Mouse (Mus musculus) embryonic facial prominence, embryonic 14.5 days (tissue): ENCODE results near the gene Ttll1. TPM values are rescaled to one million over a fixed set of nuclear protein-coding genes. Genes with fewer than 3 reads are reported as not detected.

Source experiments
- ATAC-seq: fragments of 200-750 bp; cut with Nextera tagmentation; 2 replicates; pipeline ENCODE4 v1.8.0; 2017; ENCODE audit warnings: low read depth, moderate number of reproducible peaks, moderate TSS enrichment
- DNase-seq: peaks from one replicate; pipeline ENCODE4 v3.0.0-alpha.2; 2015; ENCODE audit warnings: low spot score
- H3K27ac ChIP-seq: fragments of 300-500 bp; sonication (generic); replicated peaks from 2 replicates; pipeline ENCODE4 v1.5.1; 2014; ENCODE audit warnings: low read depth, mild to moderate bottlenecking, low read length, moderate library complexity
- H3K27me3 ChIP-seq: fragments of 300-500 bp; sonication (generic); replicated peaks from 2 replicates; pipeline ENCODE4 v1.6.1; 2014; ENCODE audit warnings: low read length; ENCODE audit not compliant: control insufficient read depth, insufficient read depth
- H3K36me3 ChIP-seq: fragments of 300-500 bp; sonication (generic); 2 replicates; pipeline ENCODE4 v1.6.1; 2014; ENCODE audit warnings: low read length, mixed read lengths; ENCODE audit not compliant: control insufficient read depth, insufficient read depth
- H3K4me1 ChIP-seq: fragments of 300-500 bp; sonication (generic); 2 replicates; pipeline ENCODE4 v1.6.1; 2014; ENCODE audit warnings: antibody characterized with exemption, low read length; ENCODE audit not compliant: control insufficient read depth, insufficient read depth
- H3K4me2 ChIP-seq: fragments of 300-500 bp; sonication (generic); 2 replicates; pipeline ENCODE4 v1.6.1; 2014; ENCODE audit warnings: low read depth, mild to moderate bottlenecking, low read length, moderate library complexity, mixed read lengths
- H3K4me3 ChIP-seq: fragments of 300-500 bp; sonication (generic); 2 replicates; pipeline ENCODE4 v1.5.1; 2014; ENCODE audit warnings: low read depth, mild to moderate bottlenecking, low read length
- H3K9ac ChIP-seq: fragments of 300-500 bp; sonication (generic); 2 replicates; pipeline ENCODE4 v1.6.1; 2014; ENCODE audit warnings: low read depth, mild to moderate bottlenecking, low read length, moderate library complexity, mixed read lengths
- H3K9me3 ChIP-seq: fragments of 300-500 bp; sonication (generic); 2 replicates; pipeline ENCODE4 v1.6.1; 2016; ENCODE audit warnings: low read length; ENCODE audit not compliant: control insufficient read depth
- WGBS: fragments of 180-500 bp; shearing (Covaris S2); extraction: QIAGEN DNeasy Blood & Tissue Kit; methylation state at CpG from one replicate; pipeline ENCODE4 v1.1.7; 2014; 5-methylcytosine and 5-hydroxymethylcytosine counted together
- polyA plus RNA-seq: library from polyadenylated mRNA; unstranded; fragments of >200 nt; fragmentation: Nextera tagmentation; extraction: Ambion mirVana; gene quantifications from 2 replicates; pipeline ENCODE4 v1.2.1, GENCODE M21; 2014

Gene Ttll1
- polyA plus RNA-seq, 1 experiment from 2014 or later, result 9.4 TPM

GRCm38 (mm10) chr15:83495787-83496367 is 14.8 kb downstream of the Ttll1 start:
- Histone ChIP-seq H3K27me3 (no peaks in the 10 kb centered on the region), H3K4me2 (no peak overlapping the region), H3K4me3 (no peak overlapping the region), H3K36me3 (peaks cover 57% of the 10 kb centered on the region; the same call in 1 of the 2 replicates), H3K4me1 (no peaks in the 10 kb centered on the region), H3K9ac (no peak overlapping the region), H3K27ac (no peak overlapping the region), H3K9me3 (no peaks in the 10 kb centered on the region)
- DNase-seq, result no peak
- ATAC-seq, result no peak
- WGBS, result 68% methylated on average over 17 of the region's 22 CpGs

- H3K27ac ChIP-seq, result no peak overlapping the region
- no peaks in the 10 kb centered on the region for H3K9me3 ChIP-seq
- 76% methylated on average over 3 of the region's 3 CpGs for WGBS
- no peaks in the 10 kb centered on the region for H3K27me3 ChIP-seq
- H3K4me3 ChIP-seq, result no peak overlapping the region
- H3K4me1 ChIP-seq, result no peaks in the 10 kb centered on the region
- no peak overlapping the region for H3K4me2 ChIP-seq
- no peak for DNase-seq
- peaks cover 58% of the 10 kb centered on the region; the same call in 1 of the 2 replicates for H3K36me3 ChIP-seq
- no peak overlapping the region for H3K9ac ChIP-seq
- no peak for ATAC-seq
Observed at GRCm38 (mm10) chr15:83495195-83495594, 15.5 kb downstream of the Ttll1 start.

GRCm38 (mm10) chr15:83494572-83494920 is 16.1 kb downstream of the Ttll1 start:
- Histone ChIP-seq H3K9ac (no peak overlapping the region), H3K27me3 (no peaks in the 10 kb centered on the region), H3K4me3 (no peak overlapping the region), H3K36me3 (peaks cover 61% of the 10 kb centered on the region; the same call in 1 of the 2 replicates), H3K9me3 (no peaks in the 10 kb centered on the region), H3K4me1 (no peaks in the 10 kb centered on the region), H3K4me2 (no peak overlapping the region), H3K27ac (no peak overlapping the region)
- DNase-seq (no peak), ATAC-seq (no peak)
- 64% methylated on average over 6 of the region's 6 CpGs for WGBS

- Histone ChIP-seq H3K27me3 (no peaks in the 10 kb centered on the region), H3K9me3 (no peaks in the 10 kb centered on the region), H3K4me2 (no peak overlapping the region), H3K27ac (no peak overlapping the region), H3K36me3 (peaks cover 66% of the 10 kb centered on the region; the same call in 1 of the 2 replicates), H3K9ac (no peak overlapping the region), H3K4me3 (no peak overlapping the region), H3K4me1 (no peaks in the 10 kb centered on the region)
- 84% methylated on average over 7 of the region's 7 CpGs for WGBS
- ATAC-seq, result no peak
- DNase-seq, result no peak
Observed at GRCm38 (mm10) chr15:83493856-83494571, 16.7 kb downstream of the Ttll1 start.

- Histone ChIP-seq H3K27me3 (no peaks in the 10 kb centered on the region), H3K27ac (no peak overlapping the region), H3K4me3 (no peak overlapping the region), H3K9me3 (no peaks in the 10 kb centered on the region), H3K36me3 (peaks cover 60% of the 10 kb centered on the region; the same call in 1 of the 2 replicates), H3K9ac (no peak overlapping the region), H3K4me1 (no peaks in the 10 kb centered on the region), H3K4me2 (no peak overlapping the region)
- ATAC-seq (no peak), DNase-seq (peak; percentile 36)
- WGBS, result 76% methylated on average over 5 of the region's 5 CpGs
Observed at GRCm38 (mm10) chr15:83491891-83492290, 18.8 kb downstream of the Ttll1 start.

- no peaks in the 10 kb centered on the region for H3K9me3 ChIP-seq
- H3K4me2 ChIP-seq, result no peak overlapping the region
- peaks cover 39% of the 10 kb centered on the region; the same call in 1 of the 2 replicates for H3K36me3 ChIP-seq
- no peak overlapping the region for H3K9ac ChIP-seq
- DNase-seq, result no peak
- H3K4me1 ChIP-seq, result no peaks in the 10 kb centered on the region
- no peak for ATAC-seq
- WGBS, result 91% methylated on average over 20 of the region's 20 CpGs
- no peak overlapping the region for H3K4me3 ChIP-seq
- H3K27me3 ChIP-seq, result no peaks in the 10 kb centered on the region
- no peak overlapping the region for H3K27ac ChIP-seq
Observed at GRCm38 (mm10) chr15:83489471-83489870, 21.2 kb downstream of the Ttll1 start.

- WGBS, result 64% methylated on average over 9 of the region's 9 CpGs
- no peak overlapping the region for H3K4me2 ChIP-seq
- no peaks in the 10 kb centered on the region for H3K9me3 ChIP-seq
- ATAC-seq (no peak), DNase-seq (no peak)
- no peak overlapping the region for H3K27ac ChIP-seq
- no peak overlapping the region for H3K9ac ChIP-seq
- H3K4me1 ChIP-seq, result no peaks in the 10 kb centered on the region
- no peak overlapping the region for H3K4me3 ChIP-seq
- peaks cover 26% of the 10 kb centered on the region; the same call in 1 of the 2 replicates for H3K36me3 ChIP-seq
- H3K27me3 ChIP-seq, result no peaks in the 10 kb centered on the region
Observed at GRCm38 (mm10) chr15:83487477-83488115, 23.1 kb downstream of the Ttll1 start.

GRCm38 (mm10) chr15:83484311-83484710 is 26.4 kb downstream of the Ttll1 start:
- ATAC-seq, result no peak
- Histone ChIP-seq H3K27ac (no peak overlapping the region), H3K9ac (no peak overlapping the region), H3K4me1 (no peaks in the 10 kb centered on the region), H3K36me3 (peaks cover 10% of the 10 kb centered on the region; the same call in 1 of the 2 replicates), H3K4me3 (no peak overlapping the region), H3K27me3 (no peaks in the 10 kb centered on the region), H3K9me3 (no peaks in the 10 kb centered on the region), H3K4me2 (no peak overlapping the region)
- no peak for DNase-seq
- 82% methylated on average over 10 of the region's 10 CpGs for WGBS
